Mouse (Mus musculus) B cell, adult 62 days (primary cell): Measurements from ENCODE around the gene Gm8138. TPM values are rescaled to one million over a fixed set of nuclear protein-coding genes. Genes with fewer than 3 reads are reported as not detected.

Experiments
- total RNA-seq: library from RNA; stranded (reverse); gene quantifications from 4 replicates; pipeline ENCODE4 v1.2.4, GENCODE M21; 2023

Gm8138 gene
- not detected in 4 replicates for total RNA-seq

DNA sequence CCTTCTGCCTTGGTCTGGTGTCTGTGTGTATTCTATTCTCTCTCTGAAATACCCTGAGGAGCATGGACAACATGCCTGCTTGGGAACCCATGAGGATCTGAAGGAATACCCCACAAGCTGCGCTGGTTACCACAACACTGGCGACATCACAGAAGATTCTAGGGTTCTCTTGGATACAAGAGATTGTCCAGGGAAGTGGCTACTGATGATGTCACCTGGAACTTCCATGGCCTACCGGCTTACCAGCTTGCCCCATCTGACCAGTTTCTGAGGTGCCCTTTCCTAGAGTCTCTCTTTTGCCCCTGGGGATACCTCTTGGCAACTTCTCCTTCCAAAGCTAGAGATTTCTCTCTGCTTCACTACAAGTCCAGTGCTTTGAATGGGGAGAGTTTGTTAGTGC, at the start of gene Gm8138:
Gm8138 (minus strand) TSS at position 101 of the 400 bp plus-strand sequence.

Other genes starting within 250 kb of the Gm8138 start
- gene Gm7233, start 236.5 kb downstream of the Gm8138 start, total RNA-seq: not detected in 4 replicates
- gene Gm8122, start 181.0 kb downstream of the Gm8138 start, total RNA-seq: not detected in 4 replicates
- not detected in 4 replicates for gene Gm8126, start 157.7 kb downstream of the Gm8138 start, total RNA-seq
- not detected in 4 replicates for gene Gm9732, start 141.3 kb downstream of the Gm8138 start, total RNA-seq
- not detected in 4 replicates for gene Gm8127, start 122.5 kb downstream of the Gm8138 start, total RNA-seq
- not detected in 4 replicates for gene 1700001F09Rik, start 68.5 kb downstream of the Gm8138 start, total RNA-seq
- gene Gm5799, start 127.2 kb upstream of the Gm8138 start, total RNA-seq: not detected in 4 replicates
- not detected in 4 replicates for gene Gm17654, start 162.8 kb upstream of the Gm8138 start, total RNA-seq
- not detected in 4 replicates for gene Gm10375, start 191.7 kb upstream of the Gm8138 start, total RNA-seq